Mouse (Mus musculus): ENCODE measurements around the gene Arhgap1. TPM values are rescaled to one million over a fixed set of nuclear protein-coding genes. Genes with fewer than 3 reads are reported as not detected.
"Not testable (repeated sequence)": the region's sequence is repeated elsewhere in the genome, so short reads cannot be mapped to it uniquely, and the experiment has no call there.

Gene Arhgap1
- polyA plus RNA-seq (2017; shearing (Covaris generic)), result 100 to 1,000 TPM; 160 to 256 TPM

DNA sequence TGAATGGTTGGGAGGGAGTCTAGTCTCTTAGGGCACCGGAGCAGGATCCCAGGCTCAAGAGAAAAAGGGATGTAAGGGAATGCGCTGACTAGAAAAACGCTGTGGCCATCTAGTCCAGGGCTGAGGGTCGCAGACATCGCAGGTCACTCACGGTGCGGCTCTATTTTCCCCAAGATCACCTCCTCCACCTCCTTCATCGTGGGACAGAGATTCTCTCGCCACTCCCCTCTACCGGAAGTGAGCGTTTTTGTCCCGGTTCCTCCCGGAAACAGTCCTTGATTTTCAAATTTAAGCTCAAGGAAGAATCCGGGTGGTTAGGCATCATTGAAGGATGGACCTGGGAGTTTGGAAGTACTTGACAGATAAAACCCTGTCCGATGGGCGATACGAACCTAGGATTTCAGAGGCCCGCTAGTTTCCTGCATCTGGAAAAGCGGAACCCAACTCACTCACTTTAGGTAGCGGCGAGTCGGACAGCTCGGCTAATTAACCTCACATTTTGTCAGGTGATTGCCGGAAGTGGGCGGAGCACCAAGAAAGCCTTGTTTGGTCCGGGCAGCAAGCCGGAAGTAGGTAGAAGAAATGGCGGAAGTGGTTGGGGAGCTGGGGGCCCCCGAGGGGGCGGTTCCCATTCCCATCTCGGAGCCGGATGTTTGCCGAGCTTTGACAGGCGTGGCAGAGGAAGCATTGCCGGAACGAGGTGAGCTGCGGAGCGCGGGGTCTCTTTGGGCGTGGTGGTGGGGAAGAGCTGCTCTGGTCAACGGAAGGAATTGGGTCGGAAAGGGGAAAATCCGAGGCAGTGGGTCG, at the start of gene Arhgap1, which contains the start of gene Zfp408:
Arhgap1 (plus strand) TSS at position 308 of the 807 bp plus-strand sequence.
Zfp408 (minus strand) TSS at position 239 of the 807 bp plus-strand sequence.
- ATAC-seq, result peak; percentile 96

DNA sequence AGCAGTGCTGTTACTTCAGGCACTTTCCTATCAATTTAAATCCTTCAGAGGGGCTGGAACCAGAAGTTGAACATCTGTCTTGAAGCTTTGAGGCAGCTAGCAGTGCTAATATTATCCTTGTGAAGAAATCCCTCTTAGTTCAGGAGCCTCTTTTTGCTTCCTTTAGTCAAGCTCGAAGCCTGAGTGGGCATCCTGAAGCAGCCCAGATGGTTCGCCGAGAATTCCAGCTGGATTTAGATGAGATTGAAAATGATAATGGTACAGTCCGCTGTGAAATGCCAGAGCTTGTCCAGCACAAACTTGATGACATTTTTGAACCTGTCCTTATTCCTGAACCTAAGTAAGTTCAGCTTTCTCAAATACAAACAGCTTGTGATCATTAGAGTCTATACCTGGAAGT, 49.2 kb upstream of the Arhgap1 start:
- no peak for ATAC-seq

DNA sequence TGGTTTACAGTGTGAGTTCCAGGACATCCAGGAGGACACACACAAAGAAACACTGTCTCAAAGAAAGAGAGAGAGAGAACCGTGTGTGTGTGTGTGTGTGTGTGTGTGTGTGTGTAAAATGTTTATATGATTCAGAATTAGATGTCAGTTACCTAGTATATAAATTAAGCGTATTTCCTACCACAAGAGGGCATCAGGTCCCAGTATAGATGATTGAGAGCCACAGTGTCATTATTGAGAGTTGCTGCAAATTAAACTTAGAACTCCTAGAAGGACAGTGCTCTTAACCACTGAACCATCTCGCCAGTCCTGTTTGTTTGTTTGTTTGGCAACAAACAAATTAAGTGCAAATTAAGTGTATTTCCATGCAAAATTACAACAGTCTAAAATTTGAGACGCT, 47.3 kb upstream of the Arhgap1 start:
- no peak for ATAC-seq

DNA sequence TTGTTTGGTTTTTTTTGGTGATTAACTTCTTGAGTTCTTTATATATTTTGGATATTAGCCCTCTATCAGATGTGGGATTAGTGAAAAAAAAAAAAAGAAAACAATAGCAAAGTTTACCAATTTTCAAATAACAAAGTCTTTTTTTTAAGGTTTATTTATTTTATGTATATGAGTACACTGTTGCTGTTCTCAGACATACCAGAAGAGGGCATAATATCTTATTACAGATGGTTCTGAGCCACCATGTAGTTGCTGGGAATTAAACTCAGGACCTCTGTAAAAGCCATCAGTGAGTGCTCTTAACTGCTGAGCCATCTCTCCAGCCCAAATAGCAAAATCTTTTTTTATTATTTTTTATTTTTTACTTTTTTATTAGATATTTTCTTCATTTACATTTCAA, 40.3 kb upstream of the Arhgap1 start:
- ATAC-seq, result not testable (repeated sequence)

DNA sequence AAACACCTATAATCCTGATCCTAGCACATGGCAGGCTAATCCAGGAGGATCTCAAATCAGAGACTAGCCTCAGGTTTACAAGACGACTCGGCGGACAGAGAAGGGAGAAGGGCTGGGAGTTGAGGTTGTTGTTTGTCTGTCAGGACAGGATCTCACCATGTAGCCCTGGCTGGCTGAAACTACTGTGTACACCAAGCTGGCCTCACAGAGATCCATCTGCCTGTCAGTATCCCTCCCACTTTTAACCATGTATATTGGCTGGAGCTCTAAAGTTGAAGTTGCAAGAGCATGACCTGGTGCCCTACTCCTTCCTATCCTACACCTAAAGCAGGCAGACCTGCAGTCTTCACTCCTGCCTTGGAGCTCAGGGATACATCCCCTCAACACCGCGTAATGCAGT, 27.3 kb upstream of the Arhgap1 start:
- ATAC-seq, result no peak

DNA sequence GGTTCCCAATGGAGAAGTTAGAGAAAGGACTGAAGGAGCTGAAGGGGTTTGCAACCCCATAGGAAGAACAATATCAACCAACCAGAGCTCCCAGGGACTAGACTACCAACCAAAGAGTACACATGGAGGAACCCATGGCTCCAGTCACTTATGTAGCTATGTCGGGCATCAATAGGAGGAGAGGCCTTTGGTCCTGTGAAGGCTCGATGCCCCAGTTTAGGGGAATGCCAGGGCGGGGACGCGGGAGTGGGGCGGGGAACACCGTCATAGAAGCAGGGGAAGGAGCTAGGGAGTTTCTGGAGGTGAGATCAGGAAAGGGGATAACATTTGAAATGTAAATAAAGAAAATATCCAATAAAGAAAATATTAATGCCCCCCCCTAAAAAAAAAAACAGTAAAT, 26.3 kb upstream of the Arhgap1 start:
- ATAC-seq, result not testable (repeated sequence)

DNA sequence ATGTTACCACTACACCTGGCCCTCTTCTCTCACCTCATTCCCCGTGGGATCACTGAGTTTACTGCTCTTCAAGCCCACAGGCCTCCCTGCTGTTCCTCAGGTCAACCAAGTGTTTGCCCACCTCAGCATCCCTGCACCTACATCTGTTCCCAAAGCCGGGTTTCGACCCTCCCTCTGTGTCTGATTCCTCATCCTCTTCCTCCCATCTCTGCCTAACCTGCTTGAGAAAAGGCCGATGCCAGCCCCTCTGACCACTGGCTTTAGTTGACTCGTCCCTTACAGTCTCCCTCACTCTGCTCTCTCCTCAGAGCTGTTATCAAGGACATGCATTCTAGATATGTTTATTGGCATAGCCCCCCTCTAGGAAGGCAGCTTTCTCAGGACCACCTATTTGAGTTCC, 22.2 kb upstream of the Arhgap1 start:
- ATAC-seq, result no peak

DNA sequence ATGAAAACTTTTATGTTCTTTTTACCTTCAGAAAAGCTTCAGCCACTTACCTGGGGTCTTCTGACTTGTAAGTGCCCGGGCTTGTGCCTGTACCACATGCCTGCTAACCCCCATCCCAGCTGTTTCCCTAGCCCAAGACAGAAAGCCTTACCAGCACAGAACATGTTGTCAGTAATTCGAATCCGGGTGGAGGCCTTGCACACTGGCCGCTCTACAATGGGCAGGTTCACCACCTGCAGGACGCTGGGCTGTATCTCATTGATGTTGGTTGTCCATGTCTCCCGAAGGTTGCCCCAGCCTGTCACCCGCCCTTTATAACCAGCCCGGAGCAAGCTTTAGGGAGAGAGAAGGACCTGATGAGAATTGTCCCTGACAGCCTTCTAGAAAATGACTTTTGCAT, 21.5 kb upstream of the Arhgap1 start:
- ATAC-seq, result no peak

DNA sequence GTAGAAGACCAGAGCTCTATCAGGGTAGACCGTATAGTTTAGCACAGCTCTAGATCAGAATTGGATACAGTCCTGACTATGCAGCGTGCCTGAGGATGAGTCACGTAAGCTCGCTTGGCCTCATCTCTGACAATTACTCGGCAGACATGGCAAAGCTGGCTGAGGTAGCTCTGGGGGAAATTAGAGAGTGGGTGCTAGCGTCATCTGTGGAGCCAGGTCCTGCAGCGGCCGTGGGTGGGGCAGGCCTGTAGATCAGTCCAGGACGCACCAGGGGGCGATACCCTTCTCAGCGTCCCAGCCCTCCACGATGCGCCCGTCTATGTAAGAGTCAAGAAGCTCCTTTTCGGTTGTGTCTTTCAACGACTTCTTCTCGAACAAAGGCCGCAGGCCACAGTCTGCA, 20.0 kb upstream of the Arhgap1 start:
- ATAC-seq, result no peak

DNA sequence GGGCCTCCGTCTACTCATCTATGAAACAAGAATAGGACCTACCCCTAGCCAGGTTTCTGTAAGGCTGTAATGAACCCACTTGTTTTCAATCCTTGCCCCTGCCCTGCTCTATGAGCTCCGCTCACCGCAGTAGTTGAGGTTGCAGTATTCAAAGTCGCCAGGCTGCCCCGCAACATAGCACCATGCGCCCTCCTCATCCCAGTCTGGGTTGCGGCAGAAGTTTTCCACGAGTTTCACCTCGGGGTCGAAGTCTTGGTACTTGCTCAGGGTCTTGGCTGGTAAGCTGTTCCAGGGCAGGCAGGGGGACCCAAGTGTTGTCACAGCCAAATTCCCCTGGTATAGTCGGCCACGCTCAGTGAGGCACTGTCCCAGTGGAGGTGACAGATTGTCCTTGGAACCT, 19.3 kb upstream of the Arhgap1 start:
- ATAC-seq, result no peak

DNA sequence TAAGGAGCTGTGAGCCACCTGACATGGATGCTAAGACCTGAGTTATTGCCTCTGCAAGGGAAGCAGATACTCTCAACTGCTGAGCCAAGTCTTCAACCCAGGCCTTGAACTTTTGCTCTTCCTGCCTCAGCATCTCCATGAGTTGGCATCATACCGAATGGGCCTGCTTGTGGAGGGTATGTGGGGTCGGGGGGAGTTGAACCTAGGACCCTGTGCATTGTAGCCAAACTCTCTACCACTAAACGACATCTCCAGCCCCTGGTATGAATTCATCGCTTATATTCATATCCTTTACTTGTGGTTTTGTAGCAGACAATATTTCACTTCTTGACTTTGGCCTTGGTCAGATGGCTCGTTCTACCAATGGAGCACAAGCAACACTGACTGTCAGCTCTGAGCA, 17.8 kb upstream of the Arhgap1 start:
- no peak for ATAC-seq

DNA sequence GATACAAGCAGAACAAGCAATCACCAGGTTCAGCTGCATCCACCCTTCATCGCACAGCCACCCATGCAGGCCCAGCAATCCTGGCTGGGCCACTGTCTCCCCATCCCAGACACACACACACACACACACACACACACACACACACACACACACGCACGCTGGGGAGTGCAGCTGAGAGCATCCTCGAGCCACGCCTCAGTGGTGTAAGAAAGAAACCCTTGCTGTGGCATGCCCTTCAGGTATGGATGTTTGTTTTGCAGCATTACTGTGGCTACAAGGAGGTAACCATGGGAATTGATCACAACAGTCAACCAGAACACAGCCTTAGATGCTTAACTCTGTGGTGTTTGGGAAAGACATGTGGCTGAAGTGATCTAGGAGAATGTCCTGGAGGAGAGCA, 17.3 kb upstream of the Arhgap1 start:
- no peak for ATAC-seq

DNA sequence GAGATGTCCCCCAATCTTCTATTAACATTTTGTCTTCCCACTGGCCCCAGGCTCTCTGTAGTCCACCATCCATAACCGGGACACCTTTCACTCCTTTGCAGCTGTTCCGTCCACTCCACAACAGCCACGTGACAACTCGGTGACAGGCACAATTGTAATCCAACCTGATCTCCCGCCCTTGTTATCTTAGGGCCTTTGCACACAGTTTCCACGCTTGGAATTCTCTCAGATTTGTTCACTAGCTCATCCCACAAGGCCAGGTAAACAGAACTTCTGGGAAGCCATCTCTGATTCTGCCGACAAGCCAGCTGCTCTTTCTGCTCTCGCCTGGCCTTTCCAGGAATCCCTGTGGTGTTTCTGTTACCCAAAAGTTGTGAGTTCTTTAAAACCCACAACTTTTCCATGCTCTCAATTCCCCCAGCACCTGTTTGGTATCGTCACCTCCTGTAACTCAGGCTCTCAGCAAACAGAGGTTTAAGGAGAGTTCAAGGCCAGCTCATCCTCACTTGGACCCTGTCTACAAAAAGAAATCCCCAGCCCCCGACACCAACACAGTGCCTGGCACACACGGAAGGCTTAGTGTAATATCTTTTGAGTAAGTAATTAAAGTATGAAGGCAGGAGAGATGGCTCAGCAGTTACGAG, 16.2 kb upstream of the Arhgap1 start:
- ATAC-seq, result no peak

DNA sequence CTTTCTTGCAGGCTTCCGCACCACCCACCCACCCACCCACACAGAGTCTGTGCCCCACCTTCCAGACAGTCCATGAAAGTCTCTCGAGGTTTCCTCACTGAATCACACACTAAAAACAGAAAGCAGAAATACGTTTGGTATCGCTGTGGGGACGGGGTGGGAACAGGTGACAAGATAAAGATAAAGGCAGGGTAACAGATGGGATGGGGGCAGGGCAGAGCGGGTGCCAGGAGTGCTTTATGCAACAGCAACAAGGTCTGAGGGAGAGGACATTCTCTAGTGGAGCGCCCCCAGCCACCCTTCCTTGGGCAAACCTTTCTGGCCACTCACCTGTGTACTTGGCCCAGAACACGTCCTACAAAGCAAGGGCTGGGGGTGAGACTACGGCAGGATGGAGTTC, 14.8 kb upstream of the Arhgap1 start:
- no peak for ATAC-seq

DNA sequence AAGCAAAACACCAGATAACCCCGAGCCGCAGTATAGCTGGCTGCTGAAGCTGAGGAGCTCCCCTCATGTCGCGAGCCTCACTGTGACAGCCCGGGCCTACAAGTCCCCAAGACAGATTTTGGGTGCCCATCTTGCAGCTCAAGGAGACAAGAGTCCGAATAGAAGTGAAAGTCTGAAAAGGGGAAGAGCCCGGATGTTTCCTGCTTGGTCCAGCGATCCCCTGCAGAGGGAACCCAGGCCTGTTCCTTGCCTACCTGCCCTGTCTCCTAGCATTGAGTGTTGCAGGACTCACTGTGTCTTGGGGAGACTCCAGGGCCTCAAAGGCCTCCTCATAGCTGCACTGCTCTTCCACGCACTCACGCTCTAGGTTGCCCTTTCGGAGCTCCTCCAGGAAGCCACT, 14.2 kb upstream of the Arhgap1 start:
- ATAC-seq, result no peak

DNA sequence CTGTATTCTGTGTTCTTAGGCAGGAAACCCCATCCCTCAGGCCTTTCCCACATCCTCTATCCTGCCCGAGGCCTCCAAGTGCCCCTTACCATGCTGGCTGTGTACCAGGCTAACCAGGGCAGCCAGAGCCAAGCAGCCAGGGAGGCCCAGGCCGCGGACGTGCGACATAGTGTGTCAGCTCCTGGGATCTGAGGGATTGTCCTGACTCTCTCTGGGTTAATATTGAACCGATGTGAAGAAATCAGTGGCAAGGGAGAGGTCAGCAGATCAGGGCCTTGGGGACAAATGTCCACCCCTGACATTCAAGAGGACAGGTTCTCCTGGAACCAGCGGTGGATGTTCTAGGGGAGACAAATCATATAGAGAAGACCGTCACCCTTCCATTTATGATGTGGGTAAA, 13.4 kb upstream of the Arhgap1 start, which contains the start of gene F2:
F2 (minus strand) TSS at position 186 of the 400 bp plus-strand sequence.
- no peak for ATAC-seq

DNA sequence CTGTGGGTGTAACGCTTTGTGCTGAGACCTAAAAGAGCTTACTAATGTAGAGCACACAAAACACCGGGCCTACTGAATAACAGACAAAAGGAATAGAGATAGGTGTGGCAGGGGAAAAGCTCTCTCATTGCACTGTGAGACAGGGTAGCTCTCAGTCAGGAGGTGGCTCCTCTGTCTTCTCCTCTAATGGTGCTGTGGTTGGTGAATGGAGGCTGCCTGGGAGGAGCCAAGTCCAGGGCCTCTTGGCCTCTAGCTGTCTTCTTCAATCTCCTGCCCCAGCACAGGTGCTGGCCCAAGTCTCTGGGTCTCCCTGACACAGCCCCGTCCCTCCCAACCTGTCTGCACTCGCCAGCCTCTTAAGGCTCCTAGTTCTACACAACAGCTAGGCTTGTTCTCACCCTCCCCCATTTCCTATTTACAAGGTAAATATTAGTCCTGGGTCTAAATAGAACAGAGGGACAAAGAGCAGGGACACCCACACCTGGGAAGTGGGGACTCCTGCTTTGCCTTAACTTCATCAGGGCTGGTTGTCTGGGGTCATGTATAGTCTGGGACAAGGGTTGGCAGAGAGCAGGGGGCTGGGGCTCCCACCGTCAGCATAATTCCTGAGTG, 12.8 kb upstream of the Arhgap1 start:
- no peak for ATAC-seq

DNA sequence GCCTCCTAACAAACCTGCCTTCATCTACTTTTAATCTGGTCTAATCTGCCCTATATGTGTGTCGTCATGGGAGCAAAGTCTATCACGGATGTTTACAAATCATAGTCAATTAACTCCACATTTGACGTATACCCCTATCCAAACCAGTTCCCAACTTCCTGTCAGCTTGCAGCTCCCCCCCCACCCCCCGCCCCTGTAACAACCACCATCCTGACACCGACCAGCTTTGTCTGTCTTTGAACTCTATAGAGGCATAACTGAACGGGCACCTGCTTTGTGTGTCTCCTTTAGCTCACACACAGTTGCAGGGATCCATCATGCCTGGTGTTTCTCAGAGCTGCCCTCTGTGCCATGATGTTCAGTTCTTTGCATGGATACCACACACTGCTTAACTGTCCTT, 10.7 kb upstream of the Arhgap1 start:
- ATAC-seq, result no peak

DNA sequence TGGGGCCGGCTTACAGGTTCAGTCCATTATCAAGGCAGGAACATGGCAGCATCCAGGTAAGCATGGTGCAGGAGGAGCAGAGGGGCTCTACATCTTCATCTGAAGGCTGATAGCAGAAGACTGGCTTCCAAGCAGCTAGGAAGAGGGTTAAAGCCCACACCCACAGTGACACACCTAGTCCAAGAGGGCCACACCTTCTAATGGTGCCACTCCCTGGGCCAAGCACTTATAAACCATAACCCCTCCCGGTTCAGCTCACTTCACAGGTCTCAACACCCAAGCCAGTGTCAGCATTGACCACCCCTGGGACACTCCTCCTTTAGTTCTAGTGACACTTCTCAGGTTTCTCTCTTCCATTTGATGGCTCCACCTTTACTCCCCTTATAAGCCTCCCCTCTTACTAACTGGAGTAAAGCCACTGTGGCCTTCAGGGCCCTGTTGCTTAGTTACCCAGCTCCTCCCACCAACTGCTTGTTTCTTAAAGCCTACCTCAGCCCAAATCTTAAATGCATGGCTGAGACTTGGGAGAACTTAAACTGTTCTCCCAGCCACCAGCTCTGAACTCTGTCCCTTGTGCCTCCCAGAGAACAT, 6.7 kb upstream of the Arhgap1 start:
- ATAC-seq, result no peak

DNA sequence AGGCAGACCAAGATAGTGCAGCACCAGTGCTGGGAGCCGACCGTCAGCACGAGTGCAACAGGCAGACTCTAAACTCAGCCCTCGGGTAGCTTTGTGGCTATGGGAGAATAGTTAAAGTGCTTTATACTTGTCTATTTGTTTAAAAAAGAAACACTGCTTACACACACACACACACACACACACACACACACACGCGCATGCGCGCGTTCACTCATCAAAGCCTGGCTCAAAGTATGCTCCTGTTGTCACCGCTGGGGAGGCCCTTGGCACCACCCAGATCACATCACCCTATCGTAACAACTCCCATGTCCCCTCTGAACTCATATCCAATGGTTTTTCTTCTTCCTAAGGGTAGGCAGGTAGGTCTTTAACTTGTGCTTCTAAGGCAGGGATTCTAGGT, 5.6 kb upstream of the Arhgap1 start:
- no peak for ATAC-seq

DNA sequence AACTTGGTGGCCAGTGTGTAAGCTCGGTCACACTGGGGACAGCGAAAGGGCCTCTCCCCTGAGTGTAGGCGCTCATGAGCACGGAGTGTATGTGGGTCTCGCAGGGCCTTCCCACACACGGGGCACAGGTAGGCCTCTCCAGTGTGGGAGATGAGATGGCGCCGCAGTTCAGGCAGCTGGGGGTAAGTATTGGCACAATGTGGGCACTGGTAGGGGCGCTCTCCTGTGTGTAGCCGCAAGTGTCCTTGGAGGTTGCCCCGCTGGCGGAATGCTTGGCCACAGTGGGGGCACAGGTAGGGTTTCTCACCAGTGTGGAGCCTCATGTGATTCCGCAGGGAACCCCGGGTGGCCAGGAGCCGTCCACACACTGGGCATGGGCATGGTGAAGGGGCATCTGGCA, 4.3 kb upstream of the Arhgap1 start:
- ATAC-seq, result no peak

DNA sequence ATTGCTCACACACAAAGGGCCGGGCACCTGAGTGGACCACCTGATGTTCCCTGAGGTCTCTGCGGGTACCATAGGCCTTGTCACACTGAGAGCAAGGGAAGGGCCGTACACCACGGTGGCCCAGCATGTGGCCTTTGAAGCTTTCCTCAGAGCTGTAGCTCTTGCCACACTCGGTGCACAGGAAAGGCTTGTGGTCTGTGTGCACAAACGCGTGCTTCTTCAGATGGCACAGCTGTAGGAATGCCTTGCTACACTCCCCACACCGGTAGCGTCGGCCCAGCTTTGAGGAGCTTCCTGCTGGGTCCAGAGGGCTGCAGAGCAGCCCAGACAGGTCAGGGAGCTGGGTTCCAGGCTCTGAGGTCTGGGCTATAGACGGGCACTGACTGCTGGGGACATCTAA, 3.8 kb upstream of the Arhgap1 start:
- ATAC-seq, result no peak

DNA sequence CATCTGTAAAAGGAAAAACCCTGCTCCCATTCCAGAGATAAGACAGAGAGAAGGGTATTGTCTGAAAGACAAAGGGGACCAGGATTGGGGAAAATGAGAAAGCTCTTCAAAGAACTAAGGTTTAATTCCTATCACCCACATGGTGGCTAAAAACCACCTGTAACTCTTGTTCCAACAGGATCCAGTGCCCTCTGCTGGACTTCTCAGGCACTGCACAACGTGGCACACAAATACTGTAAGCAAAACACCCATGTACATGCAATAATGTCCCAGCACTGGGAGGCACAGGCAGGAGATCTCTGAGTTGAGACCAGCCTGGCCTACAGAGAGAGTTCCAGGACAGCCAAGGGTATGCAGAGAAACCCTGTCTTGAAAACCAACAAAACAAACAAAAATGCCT, 2.9 kb upstream of the Arhgap1 start:
- no peak for ATAC-seq

Measured in CD4-positive, CD25-positive, alpha-beta regulatory T cell, adult 4 months (primary cell).